ENCODE assay signal across 8 mouse cellular contexts in the genomic region with DNA sequence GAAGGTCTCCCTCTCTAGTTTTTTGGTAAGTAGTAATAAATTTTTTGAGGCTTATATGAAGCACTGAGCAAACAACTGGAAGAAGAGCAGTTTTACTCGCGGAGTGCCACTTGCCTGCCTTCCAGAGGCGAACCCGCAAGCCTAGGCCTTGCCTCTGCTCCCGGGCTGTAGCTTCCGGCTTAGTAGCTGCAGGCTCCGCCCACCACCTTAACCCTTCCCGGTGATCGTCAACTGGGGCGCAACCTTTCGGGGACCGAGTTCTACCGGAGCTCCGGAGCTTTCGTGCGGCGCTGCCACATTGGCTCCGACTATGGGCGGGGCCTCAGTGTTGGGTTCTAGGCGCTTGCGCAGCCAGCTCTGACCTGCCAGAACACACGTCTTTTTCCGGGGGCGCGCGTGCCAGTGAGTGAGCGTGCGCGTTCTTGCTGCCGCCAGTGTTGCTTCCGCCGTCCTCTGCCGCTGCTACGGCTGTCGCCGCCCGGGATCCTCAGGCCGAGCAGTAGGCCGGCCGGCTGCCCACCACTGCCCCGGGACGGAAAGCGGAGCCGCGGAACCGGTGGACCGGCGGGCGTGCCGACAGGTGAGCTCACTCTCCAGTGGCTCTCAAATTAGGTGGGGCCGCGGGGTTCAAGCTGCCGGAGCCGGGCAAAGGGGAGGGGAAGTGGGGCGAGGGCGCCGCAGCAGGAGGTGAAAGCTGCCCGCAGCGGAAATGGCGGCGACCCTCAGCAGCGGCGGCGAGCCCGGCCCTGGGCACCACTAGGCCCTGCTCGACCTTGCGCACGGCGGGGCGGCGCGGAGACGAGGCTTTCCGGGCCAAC. TPM values are rescaled to one million over a fixed set of nuclear protein-coding genes. Genes with fewer than 3 reads are reported as not detected.
DNase-seq lines count a peak whose midpoint lies in the region; ATAC-seq and TF ChIP-seq lines count a peak whose summit lies in the region.

Dnajc5 (plus strand) TSS at position 368 of the 818 bp plus-strand sequence.

- no peaks in the 10 kb centered on the region for H3K9me3 ChIP-seq in heart, embryonic 12.5 days (replicated peaks)
- no peaks in the 10 kb centered on the region for H3K9me3 ChIP-seq in kidney, postnatal 0 days (replicated peaks; ENCODE audit: low read length)
- H3K9me3 ChIP-seq in liver, embryonic 11.5 days (ENCODE audit: control insufficient read depth, low read length): no peaks in the 10 kb centered on the region
- H3K9me3 ChIP-seq in stomach, embryonic 14.5 days (ENCODE audit: control insufficient read depth, low read depth, low read length): no peaks in the 10 kb centered on the region

- peak within 1 kb of the TSS; percentile 91 for H3K4me3 ChIP-seq in heart, embryonic 12.5 days
- H3K4me3 ChIP-seq in kidney, postnatal 0 days (replicated peaks; ENCODE audit: low read depth, low read length): peak within 1 kb of the TSS; percentile 98
- peak within 1 kb of the TSS; percentile 94 for H3K4me3 ChIP-seq in liver, embryonic 11.5 days (ENCODE audit: low read depth, low read length)
- peak within 1 kb of the TSS; percentile 91 for H3K4me3 ChIP-seq in stomach, embryonic 14.5 days (ENCODE audit: low read depth, low read length)

- WGBS in heart, embryonic 12.5 days: under 1% methylated on average over 74 of the region's 74 CpGs
- under 1% methylated on average over 74 of the region's 74 CpGs for WGBS in kidney, postnatal 0 days
- under 1% methylated on average over 72 of the region's 74 CpGs for WGBS in liver, embryonic 11.5 days
- WGBS in stomach, embryonic 14.5 days: under 1% methylated on average over 72 of the region's 74 CpGs

- H3K27me3 ChIP-seq in heart, embryonic 12.5 days (replicated peaks): no peaks in the 10 kb centered on the region
- H3K27me3 ChIP-seq in kidney, postnatal 0 days (ENCODE audit: insufficient read depth, low read length): no peaks in the 10 kb centered on the region
- H3K27me3 ChIP-seq in liver, embryonic 11.5 days (replicated peaks; ENCODE audit: control insufficient read depth, insufficient read depth, low read length): no peaks in the 10 kb centered on the region
- no peaks in the 10 kb centered on the region for H3K27me3 ChIP-seq in stomach, embryonic 14.5 days (ENCODE audit: control insufficient read depth, insufficient read depth, low read length)

- H3K36me3 ChIP-seq in heart, embryonic 12.5 days: peaks cover 25% of the 10 kb centered on the region
- H3K36me3 ChIP-seq in kidney, postnatal 0 days (ENCODE audit: insufficient read depth, low read length): peaks cover 10% of the 10 kb centered on the region
- H3K36me3 ChIP-seq in liver, embryonic 11.5 days (ENCODE audit: control insufficient read depth, insufficient read depth, low read length): peaks cover 11% of the 10 kb centered on the region; the same call in 1 of the 2 replicates
- peaks cover 17% of the 10 kb centered on the region for H3K36me3 ChIP-seq in stomach, embryonic 14.5 days (ENCODE audit: control insufficient read depth, insufficient read depth, low read length)

- peak within 1 kb of the TSS; percentile 92 for H3K4me2 ChIP-seq in heart, embryonic 12.5 days
- peak within 1 kb of the TSS; percentile 71 for H3K4me2 ChIP-seq in kidney, postnatal 0 days (ENCODE audit: low read length)
- peak within 1 kb of the TSS; percentile 76 for H3K4me2 ChIP-seq in liver, embryonic 11.5 days
- H3K4me2 ChIP-seq in stomach, embryonic 14.5 days (replicated peaks; ENCODE audit: low read depth, low read length): peak within 1 kb of the TSS; percentile 68

- ATAC-seq in erythroid progenitor cell, adult 5-6 weeks (replicated peaks; ENCODE audit: low FRiP score, poor library complexity, severe bottlenecking): peak; percentile 94
- ATAC-seq in heart, embryonic 12.5 days (ENCODE audit: insufficient number of reproducible peaks, low FRiP score): peak; percentile 98
- peak; percentile 97 for ATAC-seq in kidney, postnatal 0 days (replicated peaks; ENCODE audit: low FRiP score, low read depth)
- ATAC-seq in liver, embryonic 11.5 days (replicated peaks; ENCODE audit: low FRiP score): peak; percentile 97
- ATAC-seq in stomach, embryonic 14.5 days (ENCODE audit: insufficient number of reproducible peaks, insufficient read depth, low FRiP score, low read depth): peak; percentile 97

- peak within 1 kb of the TSS; percentile 98 for H3K27ac ChIP-seq in heart, embryonic 12.5 days (ENCODE audit: poor library complexity, severe bottlenecking)
- H3K27ac ChIP-seq in kidney, postnatal 0 days: peak within 1 kb of the TSS; percentile 99
- peak within 1 kb of the TSS; percentile 99 for H3K27ac ChIP-seq in liver, embryonic 11.5 days (ENCODE audit: low read depth, low read length)
- peak within 1 kb of the TSS; percentile 98 for H3K27ac ChIP-seq in stomach, embryonic 14.5 days (ENCODE audit: low read length)

- TF ChIP-seq CTCF in kidney, postnatal 0 days (IDR thresholded peaks at IDR 0.05; ENCODE audit: low read depth): no peak

- H3K4me1 ChIP-seq in heart, embryonic 12.5 days (replicated peaks): peaks cover 29% of the 10 kb centered on the region
- peaks cover 22% of the 10 kb centered on the region; the same call in 1 of the 2 replicates for H3K4me1 ChIP-seq in kidney, postnatal 0 days (replicated peaks; ENCODE audit: insufficient read depth, low read length)
- peaks cover 29% of the 10 kb centered on the region for H3K4me1 ChIP-seq in liver, embryonic 11.5 days (replicated peaks; ENCODE audit: control insufficient read depth, insufficient read depth, low read length)
- peaks cover 15% of the 10 kb centered on the region for H3K4me1 ChIP-seq in stomach, embryonic 14.5 days (ENCODE audit: control insufficient read depth, insufficient read depth, low read length)

- H3K9ac ChIP-seq in heart, embryonic 12.5 days: peak within 1 kb of the TSS; percentile 97
- H3K9ac ChIP-seq in kidney, postnatal 0 days (ENCODE audit: low read depth, low read length): peak within 1 kb of the TSS; percentile 97
- H3K9ac ChIP-seq in liver, embryonic 11.5 days (ENCODE audit: low read depth, low read length): peak within 1 kb of the TSS; percentile 97
- peak within 1 kb of the TSS; percentile 90 for H3K9ac ChIP-seq in stomach, embryonic 14.5 days (replicated peaks; ENCODE audit: low read depth, low read length)

- peak; percentile 98 for DNase-seq in CD4-positive helper T cell, adult 2 months (ENCODE audit: low read depth, low spot score)
- peak; percentile 95 for DNase-seq in brain, embryonic 18.5 days (ENCODE audit: low read depth, low spot score)
- peak; percentile 98 for DNase-seq in kidney, postnatal 0 days (ENCODE audit: low spot score)
- DNase-seq in liver, embryonic 11.5 days (ENCODE audit: low spot score): peak; percentile 98
- peak; percentile 99 for DNase-seq in naive thymus-derived CD4-positive, alpha-beta T cell, adult 2 months (ENCODE audit: low read depth)

RNA-seq across cellular contexts. Expression of gene Dnajc5, which starts in this region (rescaled TPM):
- total RNA-seq in erythroid progenitor cell, adult 5-6 weeks (2015; ENCODE audit: low replicate concordance): 14.1 and 25.2 TPM in 2 replicates
- total RNA-seq in erythroid progenitor cell, adult 5-6 weeks (2017; ENCODE audit: low replicate concordance): 21.4 and 23.3 TPM in 2 replicates
- polyA plus RNA-seq in heart, embryonic 12.5 days (2016; fragmentation: Nextera tagmentation; extraction: Ambion mirVana): 89.5 and 91.9 TPM in 2 replicates
- 70.5 and 79.5 TPM in 2 replicates for polyA plus RNA-seq in kidney, postnatal 0 days (2015; fragmentation: Nextera tagmentation; extraction: Ambion mirVana)
- 61.1 and 65.6 TPM in 2 replicates for polyA plus RNA-seq in liver, embryonic 11.5 days (2014; fragmentation: Nextera tagmentation; extraction: Ambion mirVana)
- polyA plus RNA-seq in stomach, embryonic 14.5 days (2014; fragmentation: Nextera tagmentation; extraction: Ambion mirVana): 78.8 and 83.1 TPM in 2 replicates

Comparison
In these comparisons a context has a peak if more than half of its experiments do, and no peak if none do; other contexts are left out.
1. Peak in every context shown above with its lines: DNase-seq, ATAC-seq, H3K4me3 ChIP-seq and H3K27ac ChIP-seq.